Mouse (Mus musculus): ENCODE data around the gene Cox7a1.
"Not testable (repeated sequence)": the region's sequence is repeated elsewhere in the genome, so short reads cannot be mapped to it uniquely, and the experiment has no call there.

The Cox7a1 gene

DNA sequence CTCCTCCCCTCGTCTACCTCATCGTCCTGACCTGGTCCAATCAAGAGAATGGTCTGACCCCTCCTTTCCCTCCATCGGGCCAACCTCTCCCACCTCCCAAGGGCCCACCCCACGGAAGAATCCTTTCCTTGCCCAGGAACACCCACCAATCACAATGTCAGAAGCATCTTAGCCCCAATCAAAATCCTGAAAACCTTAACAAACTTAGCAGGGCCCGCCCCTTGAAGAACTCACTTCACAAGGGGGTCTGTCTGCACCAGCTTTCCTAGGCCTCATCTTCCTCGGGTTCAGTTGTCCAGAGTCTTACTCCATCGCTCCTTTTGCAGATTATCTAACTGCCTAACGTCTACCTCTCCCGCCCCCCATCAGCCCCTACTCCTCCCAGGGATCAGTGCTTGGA is 9.1 kb downstream of the Cox7a1 start:
- DNase-seq (ENCODE audit: low spot score in 2 of 2): no peak

DNA sequence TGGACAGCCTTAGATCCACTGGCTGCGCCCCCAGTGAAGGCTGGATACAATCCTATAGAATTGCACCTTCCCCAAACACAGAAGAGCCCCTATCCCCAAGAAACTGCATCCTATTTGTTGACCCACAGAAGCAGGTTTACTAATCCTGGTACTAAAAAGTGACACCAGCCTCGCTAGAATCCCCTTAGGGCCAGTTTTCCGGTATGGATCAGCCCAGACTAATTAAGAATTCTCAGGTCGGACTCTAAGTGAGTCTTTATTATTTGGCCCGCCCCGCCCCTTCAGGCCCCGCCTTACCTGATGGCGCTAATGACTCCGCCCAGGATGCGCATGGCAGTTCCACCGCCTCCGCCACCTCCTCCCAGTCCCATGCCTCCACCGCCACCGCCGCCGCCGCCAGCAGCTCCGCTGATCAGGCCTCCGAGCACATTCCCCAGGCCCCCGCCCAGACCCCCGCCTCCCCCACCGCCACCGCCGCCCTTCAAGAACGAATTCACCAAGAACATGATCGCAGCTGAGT is 9.7 kb downstream of the Cox7a1 start:
- no peak for DNase-seq (ENCODE audit: low spot score in 2 of 2)

DNA sequence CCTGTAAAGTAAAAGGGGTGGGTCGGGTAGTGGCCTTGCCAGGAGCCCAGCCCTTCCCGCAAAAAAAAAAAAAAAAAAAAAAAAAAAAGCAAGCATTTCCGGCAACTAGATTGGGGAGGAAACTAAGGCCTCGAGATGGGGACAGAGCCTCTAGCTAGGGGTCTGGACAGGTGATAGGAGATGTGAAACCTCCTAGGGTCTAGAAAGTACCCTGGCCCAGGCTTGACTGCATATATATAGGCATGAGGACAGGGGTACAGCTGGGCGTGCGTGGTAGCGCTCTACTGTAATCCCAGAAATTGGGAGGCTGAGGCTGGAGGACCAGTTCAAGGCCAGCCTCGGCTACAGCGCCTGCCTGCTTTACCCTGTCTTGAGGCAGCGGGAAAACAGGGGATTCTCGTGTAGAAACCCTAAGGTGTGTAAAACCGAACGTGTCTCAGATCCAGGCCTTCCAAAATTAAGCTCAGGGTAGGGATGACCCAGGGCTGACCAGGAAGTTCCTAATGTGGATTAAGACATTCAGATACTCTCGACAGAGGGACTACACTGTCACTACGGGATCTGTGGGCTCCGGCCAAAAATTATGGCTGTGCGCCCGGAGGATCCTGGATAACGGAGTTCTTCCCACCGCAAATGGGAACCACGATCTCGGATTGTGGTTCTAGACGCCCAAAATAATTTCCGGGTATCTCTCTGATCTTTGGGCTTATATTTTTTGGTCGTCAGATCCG is 10.3 kb downstream of the Cox7a1 start:
- no peak for DNase-seq (ENCODE audit: low spot score in 2 of 2)

DNA sequence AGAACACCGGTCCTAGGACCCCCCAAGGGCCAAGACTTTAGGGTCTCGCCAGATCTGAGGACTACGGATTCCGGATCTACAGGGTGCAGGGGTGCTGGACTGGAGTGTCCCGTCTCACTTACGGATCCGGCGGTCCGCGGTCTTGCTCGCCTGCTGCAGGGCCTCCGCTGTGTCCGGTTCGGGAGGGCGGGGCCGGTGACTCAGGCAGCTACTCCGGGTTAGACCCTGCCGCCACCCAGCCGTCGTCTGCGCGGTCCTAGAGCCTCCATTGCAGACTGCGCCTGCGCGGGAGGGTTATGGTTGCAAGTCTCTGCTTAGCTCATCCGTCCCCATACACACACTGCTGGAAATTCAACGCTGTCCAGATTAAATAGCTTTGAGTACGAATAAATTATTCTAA is 10.9 kb downstream of the Cox7a1 start:
- peak; percentile 81 to 84 for DNase-seq (ENCODE audit: low spot score in 2 of 2)

DNA sequence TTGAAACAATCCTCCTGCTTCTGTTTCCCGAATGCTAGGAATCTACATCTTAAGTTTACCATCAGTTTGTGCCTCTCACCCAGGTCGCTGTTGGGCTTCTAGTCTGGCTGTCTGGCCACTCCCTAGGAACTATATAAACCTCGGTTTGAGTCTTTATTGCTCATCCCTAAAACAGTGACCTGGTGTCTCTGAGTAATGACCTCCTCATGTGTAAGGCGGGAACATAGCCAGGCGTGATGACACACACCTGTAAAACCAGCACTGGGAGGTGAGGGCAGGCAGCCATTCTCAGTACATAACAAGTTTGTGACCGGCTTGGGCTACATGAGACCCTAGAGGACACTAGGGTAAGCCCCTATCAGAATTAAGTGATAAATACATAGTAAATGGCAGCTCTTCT is 11.5 kb downstream of the Cox7a1 start:
- DNase-seq (ENCODE audit: low spot score in 2 of 2): no peak

DNA sequence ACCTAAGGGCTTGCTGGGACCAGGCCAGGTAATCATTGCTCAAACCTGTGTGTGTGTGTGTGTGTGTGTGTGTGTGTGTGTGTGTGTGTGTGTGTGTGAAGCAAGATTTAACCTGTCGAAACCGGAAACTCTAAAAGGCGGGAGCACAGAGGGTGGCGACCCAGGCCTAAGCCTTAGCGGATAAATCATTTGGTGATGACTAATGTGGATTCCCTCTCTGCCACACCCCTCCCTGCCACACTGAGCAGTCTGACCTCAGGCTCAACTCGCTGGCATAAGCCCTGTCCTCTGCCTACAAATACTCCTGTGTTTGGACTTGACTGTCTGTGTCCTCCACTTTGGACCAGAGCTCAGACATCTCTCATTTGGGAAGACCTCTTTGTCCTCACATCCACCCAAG is 12.2 kb downstream of the Cox7a1 start:
- DNase-seq (ENCODE audit: low spot score in 2 of 2): no peak

DNA sequence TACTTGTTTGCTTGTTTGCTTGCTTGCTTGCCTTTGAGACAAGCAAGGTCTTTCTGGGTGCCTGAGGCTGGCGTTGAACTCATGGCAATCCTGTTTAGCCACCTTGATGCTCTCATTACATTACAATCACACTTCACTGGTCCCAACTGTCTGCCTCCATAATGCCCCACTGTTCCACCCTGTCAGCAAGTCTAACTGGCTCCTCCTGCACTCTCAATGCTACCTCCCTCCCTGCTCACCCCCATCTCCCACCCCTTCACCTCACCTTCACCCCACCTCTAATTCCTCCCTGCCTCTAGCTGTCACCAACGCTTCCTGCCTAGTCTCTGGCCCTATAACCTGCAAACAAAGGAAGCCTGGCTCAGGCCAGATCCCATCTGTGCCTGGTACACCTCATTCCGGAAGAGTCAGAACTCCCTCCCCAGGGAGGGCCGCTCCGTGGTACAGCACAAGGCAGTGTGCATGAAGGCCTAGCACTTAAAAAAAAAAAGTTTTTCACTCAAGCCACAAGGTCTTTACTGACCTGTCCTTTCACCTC is 13.7 kb downstream of the Cox7a1 start:
- no peak for DNase-seq (ENCODE audit: low spot score in 2 of 2)

DNA sequence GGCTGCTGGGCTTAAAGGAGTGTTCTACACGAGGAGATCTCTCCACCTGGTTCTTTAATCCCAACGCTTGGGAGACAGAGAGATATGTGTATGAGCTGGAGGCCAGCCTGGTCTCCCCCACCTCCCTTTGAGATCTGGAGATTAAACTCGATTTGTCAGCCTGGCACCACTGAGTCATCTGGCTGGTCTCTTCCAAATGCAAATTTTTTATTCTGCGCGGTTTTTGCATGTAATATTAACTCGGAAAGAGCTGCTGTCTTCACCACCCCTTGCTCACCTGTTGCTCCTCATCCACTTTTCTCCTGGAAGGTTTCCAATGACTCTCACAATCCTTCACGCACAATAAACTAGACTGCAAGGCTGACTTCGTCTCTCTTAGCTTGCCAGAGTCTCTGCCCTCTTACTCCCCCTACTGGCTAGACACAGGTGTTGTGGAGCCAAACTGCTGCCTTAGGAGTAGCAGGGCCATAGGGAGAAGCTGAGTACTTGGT is 14.6 kb downstream of the Cox7a1 start, which contains the start of gene Capns1:
Capns1 (minus strand) TSS at position 331 of the 491 bp plus-strand sequence.
- no peak for DNase-seq (ENCODE audit: low spot score in 2 of 2)

DNA sequence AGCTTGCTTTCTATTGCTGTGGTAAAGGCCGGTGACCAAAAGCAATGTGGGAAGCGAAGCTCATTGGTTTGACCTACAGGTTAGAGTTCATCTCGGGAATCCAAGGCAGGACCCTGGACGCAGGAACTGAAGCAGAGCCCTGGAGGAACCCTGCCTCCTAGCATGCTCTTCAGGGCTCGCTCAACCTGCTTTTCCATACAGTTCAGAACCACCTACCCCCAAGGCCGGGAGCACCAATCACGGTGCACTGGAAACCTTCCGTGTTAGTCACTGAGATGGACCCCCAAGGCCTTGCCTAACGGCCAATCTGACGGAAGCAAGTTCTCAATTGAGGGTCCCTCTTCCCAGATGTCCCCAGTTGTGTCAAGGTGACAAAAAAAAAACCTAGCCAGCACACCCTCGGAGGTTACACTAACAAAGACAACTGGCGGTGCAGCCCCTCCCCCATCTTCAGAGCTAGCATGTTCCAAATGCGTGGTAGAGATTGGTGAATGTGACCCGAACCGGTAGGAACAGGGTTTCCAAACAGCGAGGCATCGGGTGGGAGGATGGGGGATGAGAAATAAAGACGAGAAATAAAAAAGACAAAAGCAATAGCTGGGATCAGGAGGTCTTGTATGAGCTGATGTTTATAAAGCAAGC is 15.7 kb downstream of the Cox7a1 start:
- no peak for DNase-seq (ENCODE audit: low spot score in 2 of 2)

DNA sequence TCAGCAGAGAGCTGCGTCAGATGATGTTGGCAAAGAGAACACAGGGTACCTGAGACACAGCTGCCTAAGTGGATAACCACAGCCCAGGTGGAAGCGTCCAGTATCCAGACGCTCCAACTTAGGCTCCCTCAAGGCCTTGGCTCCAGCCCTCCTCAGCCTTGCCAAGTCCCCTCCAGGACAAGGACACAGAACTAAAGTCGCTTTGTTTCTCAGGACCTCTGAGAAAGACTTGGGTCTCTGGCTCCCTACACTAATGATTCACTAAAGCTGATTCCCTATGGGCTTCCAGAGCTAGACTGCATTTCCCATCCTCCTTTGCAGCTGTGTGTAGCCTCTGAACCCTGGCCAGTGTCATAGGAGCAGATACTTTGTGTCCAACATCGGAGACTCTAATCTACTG is 16.3 kb downstream of the Cox7a1 start:
- no peak for DNase-seq (ENCODE audit: low spot score in 2 of 2)

DNA sequence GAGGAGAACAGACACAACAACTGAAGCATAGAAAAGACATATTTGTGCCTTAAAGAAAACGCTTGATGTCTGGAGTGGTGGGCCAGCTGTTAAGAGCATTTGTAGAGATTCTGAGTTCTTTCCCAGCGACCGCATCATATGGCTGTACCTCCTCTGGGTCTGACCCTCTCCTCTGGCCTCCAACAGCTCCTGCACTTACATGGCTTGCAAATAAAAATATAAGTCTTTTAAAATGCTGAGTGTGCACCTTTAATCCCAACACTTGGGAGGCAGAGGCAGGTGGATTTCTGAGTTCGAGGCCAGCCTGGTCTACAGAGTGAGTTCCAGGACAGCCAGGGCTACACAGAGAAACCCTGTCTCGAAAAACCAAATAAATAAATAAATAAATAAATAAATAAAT is 16.7 kb downstream of the Cox7a1 start:
- not testable (repeated sequence) for DNase-seq (ENCODE audit: low spot score in 2 of 2)

DNA sequence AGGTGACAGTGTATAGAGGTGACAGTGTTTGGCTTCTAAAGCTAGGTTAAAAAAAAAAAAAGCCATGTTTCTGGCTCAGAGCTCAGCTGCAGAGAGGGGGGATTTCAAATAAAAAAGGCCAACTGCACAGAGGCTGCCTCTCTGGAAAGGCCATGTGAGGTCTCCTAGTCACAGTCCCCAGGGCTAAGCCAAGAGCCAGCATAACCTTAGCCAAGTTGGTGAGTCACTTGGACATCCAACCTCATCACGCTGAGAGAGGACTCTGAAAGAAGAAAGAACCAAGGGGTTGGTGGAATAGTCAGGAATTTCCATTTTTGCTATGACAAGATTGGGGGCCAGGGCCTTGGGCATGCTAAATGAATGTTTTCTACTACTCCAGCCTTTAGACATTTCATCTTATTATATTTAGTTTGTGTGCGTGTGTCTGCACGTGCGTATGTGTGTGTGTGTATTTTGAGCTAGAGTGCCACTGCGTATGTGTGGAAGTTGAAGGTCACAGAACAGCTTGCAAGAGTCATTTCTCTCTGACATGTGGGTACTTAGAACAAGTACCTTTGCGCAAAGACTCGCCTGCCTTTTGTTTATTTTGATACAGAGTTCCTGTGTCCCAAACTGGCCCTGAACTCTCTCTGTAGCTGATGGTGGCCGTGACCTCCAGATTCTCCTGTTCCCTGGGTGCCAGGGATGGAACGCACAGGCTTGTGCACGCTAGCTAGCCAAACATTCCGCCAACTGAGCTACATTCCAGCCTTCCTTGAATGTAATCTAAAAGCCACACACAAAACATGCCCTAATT is 19.1 kb downstream of the Cox7a1 start:
- DNase-seq (ENCODE audit: low spot score in 2 of 2): no peak

DNA sequence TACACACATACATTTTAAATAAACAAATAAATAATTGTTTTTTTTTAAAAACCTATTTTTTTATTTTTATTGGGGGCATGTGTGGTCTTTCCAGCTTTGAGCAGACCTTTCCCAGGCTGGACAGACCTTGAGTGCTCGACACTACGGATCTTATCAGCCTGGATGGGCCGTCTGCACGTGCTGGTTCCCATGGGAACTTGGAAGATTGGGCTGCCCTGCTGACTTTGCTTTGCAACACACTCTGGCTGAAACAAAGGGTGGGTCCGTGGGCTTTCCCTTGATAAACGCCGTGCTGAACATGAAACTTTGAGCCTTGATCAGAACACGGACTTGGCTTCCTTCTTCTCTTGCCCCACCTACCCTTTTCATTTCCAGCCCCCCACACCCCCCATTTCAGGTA is 20.4 kb downstream of the Cox7a1 start:
- DNase-seq (ENCODE audit: low spot score in 2 of 2): no peak

DNA sequence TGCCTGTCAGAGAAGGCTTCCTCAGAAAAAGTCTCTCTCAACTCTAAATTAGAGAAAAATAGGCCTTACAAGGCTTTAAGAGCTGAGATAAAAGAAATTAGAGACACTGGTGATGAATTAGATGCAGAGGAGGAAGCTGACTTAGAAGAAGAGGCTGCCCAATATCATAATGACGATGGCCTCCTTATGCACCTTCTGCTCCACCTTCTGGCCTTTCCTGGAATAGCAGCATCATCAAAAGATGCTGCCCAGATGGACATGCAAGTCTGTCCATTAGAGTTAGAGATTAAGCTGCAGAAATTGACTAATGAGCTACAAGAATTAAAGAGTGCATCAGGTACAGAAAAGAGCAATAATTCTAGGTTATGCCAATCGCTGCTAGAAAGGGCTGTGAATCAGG is 21.4 kb downstream of the Cox7a1 start:
- no peak for DNase-seq (ENCODE audit: low spot score in 2 of 2)

DNA sequence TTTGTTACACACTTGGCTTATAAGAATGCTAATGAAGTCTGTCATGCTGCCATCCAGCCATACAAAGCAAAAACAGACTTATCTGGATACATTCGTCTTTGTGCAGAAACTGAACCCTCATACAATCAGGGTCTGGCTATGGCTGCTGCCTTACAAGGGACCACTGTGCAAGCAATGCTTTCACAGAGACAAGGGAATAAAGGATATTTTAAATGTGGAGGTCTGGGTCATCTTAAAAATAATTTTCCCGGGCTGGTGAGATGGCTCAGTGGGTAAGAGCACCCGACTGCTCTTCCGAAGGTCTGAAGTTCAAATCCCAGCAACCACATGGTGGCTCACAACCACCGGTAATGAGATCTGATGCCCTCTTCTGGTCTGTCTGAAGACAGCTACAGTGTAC is 22.4 kb downstream of the Cox7a1 start:
- DNase-seq (ENCODE audit: low spot score in 2 of 2): not testable (repeated sequence)

DNA sequence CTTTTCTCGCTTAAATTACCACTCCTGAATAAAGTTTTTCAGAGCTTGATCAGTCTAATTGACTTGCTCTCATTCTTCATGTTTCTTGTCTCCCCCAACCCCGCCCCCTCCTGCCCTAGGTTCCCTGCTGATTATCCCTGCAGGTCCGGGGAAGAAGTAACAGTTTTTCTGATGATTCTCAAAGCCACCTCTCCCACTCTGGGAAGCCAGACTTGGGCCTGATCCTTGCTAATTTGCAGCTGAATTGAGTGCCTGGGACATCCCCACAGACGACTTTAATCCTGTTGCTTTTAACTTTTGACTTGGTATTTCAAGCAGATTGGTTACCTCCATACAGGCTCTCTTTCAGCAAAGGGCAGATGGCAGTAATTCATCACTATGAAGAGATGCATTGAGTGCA is 27.1 kb downstream of the Cox7a1 start:
- DNase-seq (ENCODE audit: low spot score in 2 of 2): no peak

DNA sequence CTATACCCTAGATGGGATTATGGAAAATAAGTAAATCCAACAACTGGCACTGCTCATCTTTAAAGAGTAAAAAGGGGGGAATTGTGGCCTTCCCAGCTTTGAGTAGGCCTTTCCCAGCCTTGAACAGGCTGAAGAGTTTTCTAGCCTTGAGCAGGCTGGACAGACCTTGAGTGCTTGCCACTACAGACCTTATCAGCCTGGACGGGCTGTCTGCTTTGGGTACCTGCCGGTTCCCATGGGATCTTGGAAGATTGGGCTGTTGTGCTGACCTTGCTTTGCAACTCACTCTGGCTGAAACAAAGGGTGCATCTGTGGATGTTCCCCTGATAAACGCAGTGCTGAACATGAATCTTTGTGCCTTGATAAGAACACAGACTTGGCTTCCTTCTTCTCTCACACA is 29.9 kb downstream of the Cox7a1 start:
- DNase-seq (ENCODE audit: low spot score in 2 of 2): no peak

DNA sequence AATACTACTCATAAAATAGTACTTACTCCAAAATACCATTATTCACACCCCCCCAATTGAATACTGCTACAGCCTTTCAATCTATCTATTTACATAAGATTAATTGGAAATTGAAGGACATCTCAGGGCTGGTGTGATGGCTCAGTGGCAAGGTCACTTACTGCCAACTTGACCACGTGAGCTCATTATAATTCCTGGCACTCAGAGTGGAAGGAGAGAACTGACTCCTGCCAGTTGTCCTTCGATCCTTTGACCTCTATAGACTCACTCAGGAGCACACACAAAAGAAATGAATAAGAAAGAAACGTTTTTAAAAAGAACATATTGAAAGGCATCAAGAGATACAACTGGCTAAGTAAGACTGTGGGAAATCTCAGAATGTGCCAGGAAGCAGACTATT is 31.9 kb downstream of the Cox7a1 start:
- DNase-seq (ENCODE audit: low spot score in 2 of 2): no peak

DNA sequence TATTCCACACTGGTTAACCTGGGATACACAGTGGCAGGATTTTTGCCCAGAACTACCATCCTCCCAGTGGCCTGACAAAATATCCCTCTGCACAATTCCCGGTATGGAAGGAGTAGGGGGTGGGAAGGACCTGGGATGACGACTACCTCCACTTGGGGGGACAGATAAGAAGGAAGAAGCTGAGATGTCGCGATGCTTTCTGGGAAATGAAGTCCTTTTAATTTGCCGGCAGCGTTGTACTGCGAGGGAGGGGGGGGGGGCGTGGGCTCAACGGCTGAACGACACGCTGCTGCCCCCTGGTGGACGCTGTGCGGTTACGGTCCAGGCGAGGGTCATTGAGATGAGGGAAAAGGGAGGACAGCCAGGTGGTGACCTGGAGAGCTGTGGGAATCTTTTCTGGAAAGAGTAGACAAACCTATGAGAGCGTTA is 32.8 kb downstream of the Cox7a1 start:
- no peak for DNase-seq (ENCODE audit: low spot score in 2 of 2)

DNA sequence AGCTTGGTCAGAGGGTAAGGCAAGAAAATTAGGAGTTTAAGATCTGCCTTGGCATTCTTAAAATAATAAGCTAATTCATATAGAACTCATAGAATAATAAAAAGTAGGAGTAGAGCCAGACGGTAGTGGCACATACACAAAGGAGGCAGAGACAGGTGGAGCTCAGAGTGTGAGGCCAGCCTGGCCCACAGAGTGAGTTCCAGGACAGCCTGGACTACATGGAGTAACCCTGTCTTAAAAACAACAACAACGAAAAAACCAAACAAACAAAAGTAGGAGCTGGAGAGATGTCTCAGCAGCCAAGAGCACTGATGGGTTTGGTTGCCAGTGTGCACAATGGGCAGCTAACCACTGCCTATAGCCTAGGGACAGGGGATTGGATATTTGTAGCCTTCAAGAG is 33.3 kb downstream of the Cox7a1 start:
- no peak for DNase-seq (ENCODE audit: low spot score in 2 of 2)

DNA sequence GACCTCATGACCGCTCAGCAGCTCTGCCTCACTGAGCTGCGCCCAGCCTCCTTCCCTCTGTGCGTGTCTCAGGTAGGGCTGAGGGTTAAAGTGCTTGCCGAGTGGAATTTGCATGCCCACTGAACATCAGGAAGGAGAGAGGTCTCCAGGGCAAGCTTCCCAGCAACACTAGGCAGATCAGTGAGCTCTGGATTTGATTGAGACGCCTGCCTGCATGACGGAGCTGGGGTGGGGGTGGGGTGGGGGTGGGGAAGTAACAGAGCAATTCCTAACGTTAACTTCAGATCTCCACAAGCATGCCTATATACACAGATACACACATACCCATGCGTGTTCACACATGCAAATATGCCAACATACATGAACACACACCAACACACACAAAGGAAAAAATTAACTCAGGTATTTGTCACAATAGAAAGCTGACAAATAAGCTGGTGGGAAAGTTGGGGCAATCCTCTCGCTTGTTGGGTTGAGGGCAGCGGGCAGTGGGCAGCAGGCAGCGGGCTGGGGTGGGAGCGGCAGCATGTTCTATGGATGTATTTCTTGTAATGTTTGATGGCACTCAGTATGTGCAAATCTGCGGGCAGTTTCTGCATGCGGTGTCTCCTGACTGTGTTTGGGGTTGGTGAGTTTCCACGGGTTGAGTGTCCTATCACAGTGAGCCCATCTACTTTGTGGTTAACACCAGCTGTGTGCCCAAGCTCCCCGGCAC is 35.5 kb downstream of the Cox7a1 start:
- DNase-seq (ENCODE audit: low spot score in 2 of 2): no peak

DNA sequence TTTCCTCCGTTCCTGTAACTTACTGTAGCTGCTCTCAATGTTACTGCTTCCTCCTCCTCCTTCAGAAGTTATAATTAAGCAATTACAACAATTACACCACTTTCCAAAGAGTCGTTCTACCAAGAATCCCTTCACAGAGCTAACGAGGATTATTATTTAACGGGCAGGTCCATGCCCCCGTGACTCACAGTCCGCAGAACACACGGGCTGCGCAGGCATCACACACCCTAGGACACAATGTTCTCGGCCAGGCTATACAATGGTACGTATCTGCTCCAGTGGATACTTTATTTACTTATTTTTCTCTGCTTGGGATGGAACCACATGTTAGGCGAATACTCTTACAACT is 36.0 kb downstream of the Cox7a1 start:
- DNase-seq (ENCODE audit: low spot score in 2 of 2): no peak
